Mouse (Mus musculus) kidney, adult 2 months (tissue): ENCODE data around the gene Maml3. TPM values are rescaled to one million over a fixed set of nuclear protein-coding genes. Genes with fewer than 3 reads are reported as not detected.
A peak's percentile ranks its signal among the peaks of the same experiment; 100 is the strongest.

Experiments
- DNase-seq: peaks from one replicate; pipeline ENCODE4 v3.0.0; 2021
- H3K27ac ChIP-seq: fragments of 200-500 bp; 2 replicates; pipeline ENCODE4 v1.5.1; 2012; ENCODE audit warnings: low read depth, low read length, control low read depth, inconsistent platforms; ENCODE audit not compliant: insufficient read depth
- H3K27me3 ChIP-seq: fragments of 200-500 bp; replicated peaks from 2 replicates; pipeline ENCODE4 v1.6.1; 2012; ENCODE audit warnings: mild to moderate bottlenecking, moderate library complexity, low read length, inconsistent platforms; ENCODE audit not compliant: control insufficient read depth, insufficient read depth
- H3K36me3 ChIP-seq: fragments of 200-500 bp; 2 replicates; pipeline ENCODE4 v1.6.1; 2012; ENCODE audit warnings: mild to moderate bottlenecking, moderate library complexity, low read length, inconsistent platforms; ENCODE audit not compliant: control insufficient read depth, insufficient read depth
- H3K4me1 ChIP-seq: fragments of 200-500 bp; 2 replicates; pipeline ENCODE4 v1.6.1; 2011; ENCODE audit warnings: low read length; ENCODE audit not compliant: control insufficient read depth, insufficient read depth
- H3K4me3 ChIP-seq: fragments of 200-500 bp; 2 replicates; pipeline ENCODE4 v1.5.1; 2011; ENCODE audit warnings: mild to moderate bottlenecking, low read depth, low read length, control low read depth; ENCODE audit not compliant: insufficient read depth
- CTCF ChIP-seq: fragments of 200-500 bp; conservative IDR thresholded peaks from 2 replicates; pipeline ENCODE4 v1.5.1; 2011; ENCODE audit warnings: low read depth, mild to moderate bottlenecking, control low read depth, low read length, moderate library complexity, mixed read lengths; ENCODE audit not compliant: insufficient read depth, insufficient read length
- POLR2A ChIP-seq: fragments of 200-500 bp; IDR thresholded peaks from one replicate; pipeline ENCODE4 v1.6.1; 2011; ENCODE audit warnings: low read depth, low read length, control low read depth
- WGBS: fragments of 180-500 bp; shearing (Covaris S2); methylation state at CpG from one replicate; pipeline ENCODE4 v1.1.7; 2018; 5-methylcytosine and 5-hydroxymethylcytosine counted together
- polyA plus RNA-seq: library from polyadenylated mRNA; depleted of rRNA; stranded (reverse); fragments of >200 nt; gene quantifications from 2 replicates; pipeline ENCODE4 v1.2.3, GENCODE M21; 2012

Maml3 gene
- polyA plus RNA-seq, 1 experiment = 3.6 TPM

DNA sequence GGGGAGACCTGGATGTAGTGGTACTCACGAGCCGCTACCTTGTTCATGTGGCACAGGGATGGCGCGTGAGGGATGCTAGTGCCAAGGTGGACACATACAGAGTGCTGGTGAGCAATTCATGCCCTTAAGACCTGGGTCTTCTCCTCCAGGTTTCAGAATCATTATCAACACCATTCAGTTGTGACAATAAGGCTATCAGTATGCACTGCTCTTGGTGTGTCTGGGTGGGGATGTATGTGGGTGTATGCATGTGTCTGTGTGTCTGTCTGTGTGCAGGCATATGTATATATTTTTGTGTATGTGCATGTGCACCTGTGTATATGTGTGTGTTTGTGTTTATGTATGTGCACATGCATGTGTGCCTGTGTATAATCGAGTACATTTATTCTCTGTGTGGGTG lies 291.7 kb downstream of the Maml3 start:
- H3K4me3 ChIP-seq = no peak overlapping the region
- no peak for DNase-seq
- 95% methylated on average over 5 of the region's 5 CpGs for WGBS
- TF ChIP-seq CTCF (no peak), POLR2A (no peak)
- H3K27ac ChIP-seq = no peak overlapping the region
- H3K36me3 ChIP-seq = no peaks in the 10 kb centered on the region
- H3K27me3 ChIP-seq = no peaks in the 10 kb centered on the region
- H3K4me1 ChIP-seq = no peaks in the 10 kb centered on the region

DNA sequence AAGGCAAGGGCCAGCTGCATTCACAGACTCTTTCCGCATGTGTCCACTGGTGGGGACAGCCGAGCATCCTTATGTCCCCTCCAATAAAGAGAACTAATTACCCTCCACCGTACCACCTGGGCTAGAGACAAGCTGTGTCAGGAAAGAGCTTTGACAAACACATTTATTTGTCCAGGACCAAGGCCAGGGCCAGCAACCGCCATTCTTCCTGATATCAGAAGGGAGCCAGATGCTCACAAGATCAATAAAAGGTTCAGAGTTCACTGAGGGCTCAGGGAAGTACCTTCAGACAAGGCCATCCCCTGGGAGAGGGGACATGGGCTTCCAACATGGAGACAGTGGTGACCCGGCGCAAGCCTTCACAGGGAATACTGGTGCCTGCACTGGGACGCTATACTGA lies 294.1 kb downstream of the Maml3 start:
- no peak overlapping the region for H3K4me3 ChIP-seq
- DNase-seq = no peak

DNA sequence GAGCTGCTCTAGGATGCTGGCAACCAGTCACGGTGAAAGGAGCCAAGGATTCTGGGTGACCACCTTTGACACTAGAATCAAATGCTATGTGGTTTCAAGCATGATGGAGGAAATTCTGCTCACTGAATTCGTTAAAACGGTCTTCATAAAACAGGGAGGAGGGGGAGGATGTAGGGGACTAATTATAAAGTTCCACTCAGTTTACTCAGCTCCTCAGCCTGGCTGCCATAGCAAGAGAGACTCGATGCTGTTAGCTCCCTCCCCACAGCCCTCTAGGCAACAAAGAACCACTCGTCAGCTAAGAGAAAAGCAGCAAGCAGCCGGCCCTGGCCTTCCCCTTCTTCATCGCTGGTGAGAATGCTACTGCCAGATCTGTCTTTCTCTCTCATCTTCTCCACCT lies 295.1 kb downstream of the Maml3 start:
- no peaks in the 10 kb centered on the region for H3K4me1 ChIP-seq
- TF ChIP-seq CTCF = no peak
- TF ChIP-seq POLR2A = no peak
- H3K27me3 ChIP-seq = no peaks in the 10 kb centered on the region
- DNase-seq = no peak
- no peaks in the 10 kb centered on the region for H3K36me3 ChIP-seq
- WGBS = 53% methylated on average over 7 of the region's 7 CpGs
- H3K27ac ChIP-seq = no peak overlapping the region
- H3K4me3 ChIP-seq = no peak overlapping the region

More for the DNA sequence above, 294.1 kb downstream of the Maml3 start:
- no peak for TF ChIP-seq POLR2A
- no peak for TF ChIP-seq CTCF
- Histone ChIP-seq H3K27me3 (no peaks in the 10 kb centered on the region), H3K36me3 (no peaks in the 10 kb centered on the region), H3K4me1 (no peaks in the 10 kb centered on the region), H3K27ac (no peak overlapping the region)
- WGBS = 90% methylated on average over 7 of the region's 7 CpGs

DNA sequence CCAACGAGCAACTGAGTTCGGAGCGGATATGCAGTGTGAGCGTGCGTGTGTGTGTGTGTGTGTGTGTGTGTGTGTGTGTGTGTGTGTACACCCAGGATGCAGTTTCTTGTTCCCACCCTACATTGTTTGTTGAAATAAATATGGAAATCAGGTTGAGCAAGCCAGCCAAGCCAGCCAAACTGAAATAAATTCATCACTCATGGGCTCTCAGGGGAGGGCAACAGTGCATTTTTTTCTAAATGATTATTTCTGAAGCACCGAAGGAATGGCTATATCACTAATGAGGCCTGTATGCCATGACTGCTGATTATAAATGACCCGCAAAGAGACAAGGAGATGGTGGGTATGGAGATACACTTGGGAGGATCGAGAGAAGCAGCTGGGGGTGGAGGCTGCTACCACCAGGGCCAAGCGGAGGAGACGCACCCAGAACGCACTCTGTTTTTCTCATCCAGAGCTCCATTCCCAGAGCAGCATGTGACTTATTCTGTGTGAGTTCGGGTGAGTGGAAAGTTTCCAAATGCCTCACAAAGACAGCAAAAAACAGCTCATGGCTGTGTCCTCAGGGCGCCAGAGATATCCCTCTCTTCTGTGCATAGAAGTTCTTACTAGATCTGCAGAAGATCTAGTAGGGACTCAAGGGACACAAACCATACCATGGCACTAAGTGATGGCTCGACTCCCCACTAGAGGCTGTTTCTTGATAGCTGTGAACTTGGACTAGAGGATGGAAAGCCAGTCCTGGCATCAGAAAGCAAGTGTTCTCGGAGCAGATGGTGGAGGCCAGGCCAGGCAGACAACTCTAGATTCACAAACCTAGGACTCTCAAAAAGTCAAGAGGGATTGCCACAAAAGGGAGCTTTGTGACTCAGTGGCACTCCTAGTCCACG lies 296.6 kb downstream of the Maml3 start:
- peak overlapping the region; percentile 27; the same call in 1 of the 2 replicates for H3K27ac ChIP-seq
- DNase-seq = peak; percentile 24
- WGBS = 81% methylated on average over 16 of the region's 16 CpGs

DNA sequence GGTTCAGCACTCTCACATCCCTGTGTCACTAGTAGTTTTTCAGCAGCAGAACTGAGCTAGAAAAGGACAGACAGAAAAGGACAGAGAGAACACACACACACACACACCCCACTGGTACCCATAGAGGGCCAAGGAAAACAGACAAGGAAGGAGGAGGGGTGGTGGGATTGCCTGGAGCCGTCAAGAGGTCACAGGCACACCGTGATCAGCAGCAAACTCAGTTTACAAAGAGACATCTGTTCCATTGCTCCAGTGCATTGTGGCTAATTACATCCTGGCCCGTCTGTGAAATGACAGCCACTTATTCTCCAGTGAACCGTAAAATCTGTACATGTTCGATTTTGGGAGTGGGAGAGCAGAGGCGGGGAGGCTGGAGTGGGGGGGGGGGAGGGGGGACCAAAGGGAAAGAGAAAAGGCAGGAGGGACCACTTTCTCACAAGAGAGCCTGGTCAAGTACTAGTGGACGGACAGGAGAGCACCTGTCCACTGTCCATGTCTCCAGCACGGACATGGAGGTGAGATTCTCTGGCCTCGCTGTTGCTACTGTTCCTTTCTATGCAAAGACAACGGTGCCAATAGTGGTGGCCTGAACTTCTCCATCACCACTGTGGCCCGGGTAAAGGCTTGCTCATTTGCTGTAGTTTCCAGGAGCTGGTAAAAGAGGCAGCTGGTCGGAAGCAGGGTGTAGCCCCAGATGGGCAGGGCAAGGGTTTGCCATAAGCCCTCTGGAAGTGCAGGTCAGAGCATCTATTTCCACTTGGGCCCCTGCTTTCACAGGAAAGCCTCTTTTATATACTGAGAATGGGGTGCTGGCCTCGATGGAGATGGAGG lies 299.2 kb downstream of the Maml3 start:
- H3K27me3 ChIP-seq = no peaks in the 10 kb centered on the region
- H3K4me1 ChIP-seq = no peaks in the 10 kb centered on the region
- no peak for DNase-seq
- H3K4me3 ChIP-seq = no peak overlapping the region
- TF ChIP-seq CTCF (no peak), POLR2A (no peak)
- no peaks in the 10 kb centered on the region for H3K36me3 ChIP-seq
- H3K27ac ChIP-seq = no peak overlapping the region
- 53% methylated on average over 13 of the region's 13 CpGs for WGBS

More for the DNA sequence above, 296.6 kb downstream of the Maml3 start:
- H3K4me3 ChIP-seq = no peak overlapping the region
- no peaks in the 10 kb centered on the region for H3K27me3 ChIP-seq
- H3K36me3 ChIP-seq = no peaks in the 10 kb centered on the region
- no peaks in the 10 kb centered on the region for H3K4me1 ChIP-seq
- TF ChIP-seq POLR2A (no peak), CTCF (no peak)

DNA sequence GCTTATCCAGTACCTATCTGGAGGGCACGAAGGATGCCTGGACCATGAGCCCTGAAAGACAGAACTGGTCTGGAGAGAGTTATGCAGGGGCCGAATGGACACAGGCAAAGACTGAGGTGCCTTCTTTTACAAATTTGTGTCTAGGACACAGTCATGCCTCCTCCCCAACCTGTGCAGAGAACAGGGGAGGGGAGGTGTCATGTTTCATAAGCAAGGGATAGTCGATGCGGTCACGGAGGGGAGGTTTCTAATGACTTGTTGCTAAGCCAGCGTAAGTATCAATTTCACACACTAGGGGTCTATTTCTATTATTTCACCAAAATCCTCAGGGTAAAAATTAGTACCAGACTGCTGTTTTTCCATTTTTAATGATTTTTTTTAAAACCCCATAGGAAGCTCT lies 301.0 kb downstream of the Maml3 start:
- no peak for DNase-seq
- no peaks in the 10 kb centered on the region for H3K27me3 ChIP-seq
- no peaks in the 10 kb centered on the region for H3K4me1 ChIP-seq
- H3K27ac ChIP-seq = no peak overlapping the region
- no peak for TF ChIP-seq CTCF
- no peak for TF ChIP-seq POLR2A
- no peaks in the 10 kb centered on the region for H3K36me3 ChIP-seq
- H3K4me3 ChIP-seq = no peak overlapping the region
- WGBS = 63% methylated on average over 6 of the region's 6 CpGs

DNA sequence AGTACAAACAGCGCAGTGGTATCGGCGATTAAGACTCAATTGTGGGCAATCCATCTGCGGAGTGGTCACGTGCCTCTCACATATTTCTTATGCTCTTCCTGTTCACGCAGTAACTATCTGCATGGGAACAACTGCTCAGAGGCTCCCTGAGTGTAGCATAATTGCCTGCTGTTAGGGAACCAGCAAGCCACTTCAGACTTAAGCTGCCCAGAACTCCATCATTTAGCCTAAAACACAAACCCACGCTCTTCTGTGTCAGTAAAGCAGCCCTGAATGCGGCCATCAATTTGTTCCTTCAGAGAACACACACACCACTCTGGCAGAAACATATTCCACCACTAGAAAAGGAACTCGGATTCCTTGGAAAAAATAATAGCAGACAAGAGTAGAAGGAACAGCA lies 305.2 kb downstream of the Maml3 start:
- TF ChIP-seq POLR2A (no peak), CTCF (no peak)
- H3K27me3 ChIP-seq = no peaks in the 10 kb centered on the region
- DNase-seq = no peak
- no peaks in the 10 kb centered on the region for H3K36me3 ChIP-seq
- 95% methylated on average over 9 of the region's 9 CpGs for WGBS
- H3K4me1 ChIP-seq = peaks cover 9% of the 10 kb centered on the region; the same call in 1 of the 2 replicates
- no peak overlapping the region for H3K27ac ChIP-seq
- no peak overlapping the region for H3K4me3 ChIP-seq
